Mouse (Mus musculus) right cerebral cortex, postnatal 14 days (tissue): ENCODE results near the gene Ppp1r14a.

Source experiments
- DNase-seq: peaks from one replicate; pipeline ENCODE4 v3.0.0; 2022

The Ppp1r14a gene

DNA sequence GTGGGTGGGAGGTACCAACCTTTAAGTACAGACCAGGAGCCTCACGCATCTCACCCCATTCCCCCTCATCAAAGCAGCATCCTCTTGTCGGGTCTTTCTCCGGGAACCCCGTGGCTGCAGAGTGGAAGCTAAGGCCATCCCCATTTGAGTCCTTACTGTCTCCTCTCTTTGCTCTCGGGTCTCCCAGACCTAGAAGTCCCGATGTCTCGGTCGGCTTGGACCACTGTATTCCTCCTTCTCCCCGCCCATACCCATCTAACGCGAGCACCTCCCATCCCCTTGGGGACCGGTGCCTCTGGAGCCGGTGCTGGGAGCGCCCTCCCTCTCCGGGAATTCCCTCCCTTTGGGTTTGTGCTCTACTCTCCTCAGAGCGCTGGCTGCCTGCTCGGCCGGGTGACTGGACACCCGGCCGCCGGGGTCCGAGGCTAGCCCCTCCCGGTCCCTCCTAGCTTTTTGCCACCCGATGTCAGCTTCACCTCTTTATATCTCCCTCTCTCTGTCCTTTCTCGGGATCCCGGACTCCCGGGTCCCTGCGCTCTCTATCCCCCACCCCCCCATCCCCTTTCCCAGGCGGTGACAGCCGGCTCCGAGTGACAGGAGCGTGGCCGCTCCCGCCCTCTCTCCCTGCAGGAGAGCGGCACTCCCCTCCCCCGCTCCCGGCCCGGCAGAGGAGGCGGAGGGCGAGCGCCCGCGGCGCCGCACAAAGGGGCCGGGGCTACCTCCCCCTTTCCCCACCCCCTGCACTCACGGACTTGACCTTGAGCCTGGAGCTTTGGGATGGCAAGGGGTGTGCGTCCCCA is 15.6 kb downstream of the Ppp1r14a start:
- DNase-seq: no peak

- no peak for DNase-seq
Measured at GRCm38 (mm10) chr7:29305263-29305988, 16.3 kb downstream of the Ppp1r14a start.

DNA sequence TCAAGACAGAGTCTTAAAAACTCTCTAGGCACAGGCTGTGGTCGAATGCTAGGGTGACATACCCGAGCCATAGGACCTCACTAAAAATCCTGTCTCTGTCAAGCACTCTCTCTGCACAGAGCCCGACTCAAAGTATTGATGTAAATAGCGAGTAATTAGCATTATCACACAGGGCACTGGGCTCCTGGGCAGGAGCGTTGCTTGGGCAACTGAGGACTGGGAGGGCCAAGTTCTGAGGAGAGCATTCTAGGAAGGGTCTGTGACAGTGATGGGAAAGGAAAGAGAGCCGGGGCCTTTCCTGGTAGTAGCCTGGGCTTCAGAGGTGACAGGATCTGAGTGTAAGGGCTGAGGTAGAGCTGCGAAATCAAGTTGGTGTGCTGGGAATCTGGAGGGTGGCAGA is 17.0 kb downstream of the Ppp1r14a start:
- no peak for DNase-seq

GRCm38 (mm10) chr7:29306619-29307018 is 17.5 kb downstream of the Ppp1r14a start:
- no peak for DNase-seq

GRCm38 (mm10) chr7:29307350-29308104 is 18.4 kb downstream of the Ppp1r14a start:
- peak; percentile 95 for DNase-seq

- DNase-seq: peak; percentile 64
Measured at GRCm38 (mm10) chr7:29309221-29309721, 20.2 kb downstream of the Ppp1r14a start.

- DNase-seq: no peak
Measured at GRCm38 (mm10) chr7:29309749-29310148, 20.6 kb downstream of the Ppp1r14a start.

GRCm38 (mm10) chr7:29313051-29313450 is 23.9 kb downstream of the Ppp1r14a start:
- no peak for DNase-seq

- no peak for DNase-seq
Measured at GRCm38 (mm10) chr7:29313572-29314261, 24.6 kb downstream of the Ppp1r14a start.

- DNase-seq: no peak
Measured at GRCm38 (mm10) chr7:29314844-29315628, 25.9 kb downstream of the Ppp1r14a start.

DNA sequence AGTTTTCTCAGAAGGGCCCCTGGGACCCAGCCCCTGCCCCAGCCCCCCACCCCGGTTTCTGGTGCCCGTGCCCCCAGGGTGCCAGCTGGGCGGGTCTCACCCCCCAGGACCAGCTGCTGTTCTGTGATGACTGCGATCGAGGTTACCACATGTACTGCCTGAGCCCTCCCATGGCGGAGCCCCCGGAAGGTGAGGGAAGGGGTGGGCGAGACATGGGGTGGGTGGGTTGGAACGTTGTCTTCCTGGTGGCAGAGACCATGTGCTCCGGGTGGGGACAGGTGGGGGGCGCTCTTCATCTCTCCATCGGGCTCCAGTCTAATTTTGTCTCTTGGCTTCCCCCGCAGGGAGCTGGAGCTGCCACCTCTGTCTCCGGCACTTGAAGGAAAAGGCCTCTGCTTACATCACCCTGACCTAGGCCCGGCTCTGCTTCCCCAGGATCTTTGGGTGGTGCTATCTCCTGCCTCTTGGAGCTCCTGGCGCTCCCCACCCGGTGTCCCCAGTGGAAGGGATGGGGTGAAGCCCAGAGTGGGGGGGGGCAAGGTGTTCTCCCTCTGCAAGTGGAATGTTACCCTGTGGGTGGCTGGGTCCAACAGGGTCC is 27.1 kb downstream of the Ppp1r14a start:
- no peak for DNase-seq

DNA sequence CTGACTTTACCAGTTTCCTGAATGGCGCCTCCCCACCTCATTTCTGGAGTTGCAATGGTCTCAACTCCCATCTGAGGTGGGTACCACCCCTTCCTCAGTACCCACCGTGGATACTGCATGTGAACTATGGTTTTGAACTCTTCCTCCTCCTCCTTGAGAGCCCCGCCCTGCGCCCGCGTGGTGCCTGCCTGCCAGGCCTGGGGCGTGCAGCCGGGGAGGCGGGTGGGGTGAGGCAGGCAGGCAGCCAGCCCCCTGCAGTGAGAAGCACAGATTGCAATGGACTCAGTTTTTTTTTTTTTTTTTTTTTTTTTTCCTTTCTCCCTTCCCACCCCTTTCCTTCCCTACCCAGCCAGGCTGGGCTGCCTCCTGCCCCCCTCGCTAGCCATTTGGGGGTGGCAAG is 27.9 kb downstream of the Ppp1r14a start:
- DNase-seq: peak; percentile 81

GRCm38 (mm10) chr7:29317558-29317957 is 28.4 kb downstream of the Ppp1r14a start:
- peak; percentile 72 for DNase-seq

- DNase-seq: peak; percentile 67
Measured at GRCm38 (mm10) chr7:29318115-29318911, 29.2 kb downstream of the Ppp1r14a start.

- DNase-seq: no peak
Measured at GRCm38 (mm10) chr7:29319337-29320307, 30.5 kb downstream of the Ppp1r14a start.

DNA sequence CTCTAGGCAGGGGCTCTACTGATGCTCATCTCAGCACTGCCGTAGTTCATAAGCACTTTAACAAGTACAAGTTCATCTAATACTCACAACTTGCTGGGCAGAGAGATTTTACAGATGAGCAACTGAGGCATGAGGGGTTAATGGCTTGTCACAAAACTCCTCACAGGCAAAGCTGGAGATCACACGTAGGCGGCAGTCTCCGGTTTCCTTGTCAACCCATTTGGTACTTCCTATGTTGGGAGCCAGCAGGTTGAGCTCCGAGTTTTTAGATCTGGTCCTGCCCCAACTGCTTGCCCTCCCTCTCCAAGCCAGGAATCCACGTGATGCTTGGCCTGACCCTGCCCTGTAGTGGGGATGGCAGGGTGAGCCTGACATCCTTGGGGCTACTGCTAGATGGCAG is 38.0 kb downstream of the Ppp1r14a start:
- no peak for DNase-seq

DNA sequence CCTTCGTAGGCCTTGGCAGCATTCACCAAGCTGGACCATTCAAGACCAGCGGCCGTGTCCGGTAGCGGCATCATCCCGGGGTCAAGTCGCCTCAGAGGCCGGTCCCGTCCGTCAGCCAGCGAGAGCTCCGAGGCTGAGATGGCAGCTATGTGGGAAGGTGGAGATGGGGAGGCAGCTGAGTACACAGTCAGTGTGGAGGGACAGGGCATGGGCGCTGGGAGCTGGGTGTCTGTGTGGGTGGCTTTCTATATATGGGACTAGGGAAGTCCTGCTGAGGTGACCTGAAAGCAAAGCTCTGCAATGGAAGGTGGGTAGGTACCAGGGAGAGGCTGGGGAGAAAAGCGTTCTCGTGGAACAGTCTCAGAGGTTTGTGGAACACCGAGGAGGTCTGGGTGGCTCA is 39.9 kb downstream of the Ppp1r14a start:
- DNase-seq: no peak

GRCm38 (mm10) chr7:29334156-29334555 is 45.0 kb downstream of the Ppp1r14a start:
- DNase-seq: no peak

DNA sequence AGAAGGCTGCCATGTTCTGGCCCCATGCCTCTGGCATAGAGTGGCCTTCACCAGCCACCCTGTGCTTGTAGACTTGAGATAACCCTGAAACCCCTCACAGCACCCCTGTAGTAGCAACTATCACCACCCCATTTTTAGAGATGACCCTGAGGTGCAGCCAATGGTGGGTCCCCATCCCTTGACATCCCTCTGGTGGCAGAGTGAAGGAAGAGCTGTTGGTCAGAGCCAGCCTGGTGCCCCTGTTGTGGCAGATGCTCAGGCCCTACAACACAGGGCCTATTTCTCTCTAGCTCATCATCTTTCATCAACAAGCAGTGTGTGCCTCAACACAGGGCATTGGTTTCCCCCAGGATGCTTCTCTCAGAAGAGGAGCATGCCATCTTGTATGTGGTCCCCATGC is 46.2 kb downstream of the Ppp1r14a start:
- DNase-seq: no peak
